Mouse (Mus musculus): ENCODE results near the gene Ruvbl1. TPM values are rescaled to one million over a fixed set of nuclear protein-coding genes. Genes with fewer than 3 reads are reported as not detected.

The Ruvbl1 gene
- total RNA-seq, 2 experiments from 2014 or later: 32.5 to 35.2 TPM

GRCm38 (mm10) chr6:88489026-88489425, 23.8 kb downstream of the Ruvbl1 start:
- intact Hi-C loops (cut with DNase I): loop anchor here (5.0 kb wide), 2 partner anchors 302 to 372 kb away; no protein-coding TSS in a partner anchor
- no peak for DNase-seq (ENCODE audit: extremely low spot score in 1 of 2, low spot score in 2 of 2)

- intact Hi-C loops (cut with DNase I): loop anchor here (5.0 kb wide), 2 partner anchors 303 to 373 kb away; no protein-coding TSS in a partner anchor
- DNase-seq (ENCODE audit: extremely low spot score in 1 of 2, low spot score in 2 of 2): no peak
These were observed 24.6 kb downstream of the Ruvbl1 start for GRCm38 (mm10) chr6:88489834-88490233.

- intact Hi-C loops (cut with DNase I): no loop called here
- peak in 1 of 2 experiments; percentile 56 for DNase-seq (ENCODE audit: extremely low spot score in 1 of 2, low spot score in 2 of 2)
These were observed 25.6 kb downstream of the Ruvbl1 start for GRCm38 (mm10) chr6:88490629-88491354.

GRCm38 (mm10) chr6:88493712-88494111, 28.5 kb downstream of the Ruvbl1 start:
- DNase-seq (ENCODE audit: extremely low spot score in 1 of 2, low spot score in 2 of 2): no peak
- intact Hi-C loops (cut with DNase I): no loop called here

GRCm38 (mm10) chr6:88499481-88500404, 34.5 kb downstream of the Ruvbl1 start:
- intact Hi-C loops (cut with DNase I): loop anchor here (5.0 kb wide), 1 partner anchor 387 kb away; no protein-coding TSS in a partner anchor
- peak in 1 of 2 experiments; percentile 85 for DNase-seq (ENCODE audit: extremely low spot score in 1 of 2, low spot score in 2 of 2)

GRCm38 (mm10) chr6:88500405-88500767, 35.2 kb downstream of the Ruvbl1 start:
- DNase-seq (ENCODE audit: extremely low spot score in 1 of 2, low spot score in 2 of 2): no peak
- intact Hi-C loops (cut with DNase I): loop anchor here (5.0 kb wide), 1 partner anchor 388 kb away; no protein-coding TSS in a partner anchor

GRCm38 (mm10) chr6:88502030-88502970, 37.1 kb downstream of the Ruvbl1 start:
- intact Hi-C loops (cut with DNase I): loop anchor here (5.0 kb wide), 1 partner anchor 390 kb away; no protein-coding TSS in a partner anchor
- no peak for DNase-seq (ENCODE audit: extremely low spot score in 1 of 2, low spot score in 2 of 2)

GRCm38 (mm10) chr6:88503044-88503443, 37.8 kb downstream of the Ruvbl1 start:
- no peak for DNase-seq (ENCODE audit: extremely low spot score in 1 of 2, low spot score in 2 of 2)
- intact Hi-C loops (cut with DNase I): loop anchor here (5.0 kb wide), 1 partner anchor 391 kb away; no protein-coding TSS in a partner anchor

GRCm38 (mm10) chr6:88513984-88514383, 48.8 kb downstream of the Ruvbl1 start:
- intact Hi-C loops (cut with DNase I): no loop called here
- DNase-seq (ENCODE audit: extremely low spot score in 1 of 2, low spot score in 2 of 2): no peak

GRCm38 (mm10) chr6:88514546-88514945, 49.3 kb downstream of the Ruvbl1 start:
- intact Hi-C loops (cut with DNase I): no loop called here
- no peak for DNase-seq (ENCODE audit: extremely low spot score in 1 of 2, low spot score in 2 of 2)

GRCm38 (mm10) chr6:88515971-88516370, 50.8 kb downstream of the Ruvbl1 start:
- DNase-seq (ENCODE audit: extremely low spot score in 1 of 2, low spot score in 2 of 2): peak in 1 of 2 experiments; percentile 12
- intact Hi-C loops (cut with DNase I): no loop called here

- peak in 1 of 2 experiments; percentile 12 for DNase-seq (ENCODE audit: extremely low spot score in 1 of 2, low spot score in 2 of 2)
- intact Hi-C loops (cut with DNase I): no loop called here
These were observed 51.5 kb downstream of the Ruvbl1 start for GRCm38 (mm10) chr6:88516667-88517066.

GRCm38 (mm10) chr6:88517701-88518403, 52.6 kb downstream of the Ruvbl1 start:
- no peak for DNase-seq (ENCODE audit: extremely low spot score in 1 of 2, low spot score in 2 of 2)
- intact Hi-C loops (cut with DNase I): no loop called here

- peak; percentile 94 to 98 for DNase-seq (ENCODE audit: extremely low spot score in 1 of 2, low spot score in 2 of 2)
- intact Hi-C loops (cut with DNase I): no loop called here
These were observed 53.4 kb downstream of the Ruvbl1 start, which contains the start of gene Sec61a1 for GRCm38 (mm10) chr6:88518404-88519263. Gene Sec61a1, minus strand, starts transcription at chr6:88518905.

GRCm38 (mm10) chr6:88521821-88522220, 56.6 kb downstream of the Ruvbl1 start:
- intact Hi-C loops (cut with DNase I): no loop called here
- no peak for DNase-seq (ENCODE audit: extremely low spot score in 1 of 2, low spot score in 2 of 2)

- DNase-seq (ENCODE audit: extremely low spot score in 1 of 2, low spot score in 2 of 2): no peak
- intact Hi-C loops (cut with DNase I): no loop called here
These were observed 57.4 kb downstream of the Ruvbl1 start for GRCm38 (mm10) chr6:88522606-88523005.

- intact Hi-C loops (cut with DNase I): no loop called here
- no peak for DNase-seq (ENCODE audit: extremely low spot score in 1 of 2, low spot score in 2 of 2)
These were observed 57.8 kb downstream of the Ruvbl1 start for GRCm38 (mm10) chr6:88523043-88523442.

All from left cerebral cortex, postnatal 10 days (tissue).